Mouse (Mus musculus) G1E-ER4 (cell line): ENCODE results near the gene Rassf4. TPM values are rescaled to one million over a fixed set of nuclear protein-coding genes. Genes with fewer than 3 reads are reported as not detected.

Source experiments
- GATA1 ChIP-seq: IDR thresholded peaks from one replicate; pipeline ENCODE4 v1.8.0; 2012; ENCODE audit warnings: low read length, inconsistent platforms
- polyA plus RNA-seq: library from polyadenylated mRNA; stranded (reverse); fragments of >175 nt; gene quantifications from 2 replicates; pipeline ENCODE4 v1.2.3, GENCODE M21; 2012

Gene Rassf4
- polyA plus RNA-seq, 1 experiment, result not detected

GRCm38 (mm10) chr6:116679563-116680288, 6.0 kb upstream of the Rassf4 start:
- no peak for TF ChIP-seq GATA1

DNA sequence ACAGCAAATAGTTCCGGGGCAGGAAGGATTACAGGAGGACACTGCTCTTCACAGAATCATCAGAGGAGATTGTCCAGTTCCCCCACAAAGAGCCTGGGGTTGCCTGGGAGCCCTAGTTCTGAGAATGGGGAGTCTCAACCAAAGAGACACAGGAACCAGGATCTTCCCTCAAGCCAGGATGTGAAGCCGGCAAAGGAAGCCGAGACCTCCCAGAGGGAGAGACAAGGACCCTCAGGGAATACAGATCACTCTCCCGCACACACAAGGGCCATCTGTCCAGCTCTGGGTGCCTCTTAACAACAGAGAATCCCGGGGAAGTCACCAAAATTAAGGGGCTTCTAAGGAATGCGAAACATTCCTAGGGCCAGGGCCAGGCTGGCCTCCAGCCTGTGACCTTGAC, 3.6 kb upstream of the Rassf4 start:
- TF ChIP-seq GATA1, result no peak

GRCm38 (mm10) chr6:116676355-116676913, 2.7 kb upstream of the Rassf4 start:
- TF ChIP-seq GATA1, result no peak

GRCm38 (mm10) chr6:116674283-116674886, 633 bp upstream of the Rassf4 start:
- TF ChIP-seq GATA1, result no peak

DNA sequence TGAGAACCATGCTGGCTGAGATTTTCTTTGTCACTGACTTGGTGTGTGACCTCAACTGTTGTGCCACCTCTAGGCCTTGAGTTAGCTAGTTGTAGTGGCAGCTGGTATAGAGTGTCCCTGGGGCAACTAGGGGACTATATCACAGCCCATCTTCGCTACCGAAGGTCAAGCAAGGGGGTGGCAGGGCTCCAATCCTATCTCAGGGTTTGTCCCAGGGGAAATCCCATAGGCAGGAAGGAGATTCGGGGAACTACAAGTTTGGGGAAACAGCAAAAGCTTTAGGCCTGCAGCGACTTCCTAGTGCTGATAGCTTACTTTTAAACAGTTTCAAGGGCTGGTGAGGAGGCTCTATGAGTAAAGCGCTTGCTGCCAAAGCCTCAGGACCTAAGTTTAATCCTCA, 1.4 kb downstream of the Rassf4 start:
- no peak for TF ChIP-seq GATA1

DNA sequence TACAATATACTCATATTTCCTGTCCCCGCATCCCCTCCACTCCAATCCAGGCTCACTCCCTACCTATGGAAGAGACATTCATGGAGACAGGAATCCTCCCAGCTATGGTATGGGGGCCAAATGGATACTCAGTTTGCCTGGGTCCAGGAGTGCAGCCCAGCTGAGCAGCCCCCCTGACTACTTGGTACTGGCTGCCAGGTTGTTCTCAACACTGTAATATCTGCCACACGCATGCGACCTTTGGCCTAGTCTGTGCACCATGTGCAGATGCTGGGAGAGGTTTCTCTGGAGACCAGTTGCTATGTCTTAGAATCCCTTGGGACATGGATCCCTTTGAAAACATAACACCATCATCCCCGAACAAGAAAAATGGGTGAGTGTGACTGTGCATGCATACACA, 2.0 kb downstream of the Rassf4 start:
- TF ChIP-seq GATA1, result no peak

DNA sequence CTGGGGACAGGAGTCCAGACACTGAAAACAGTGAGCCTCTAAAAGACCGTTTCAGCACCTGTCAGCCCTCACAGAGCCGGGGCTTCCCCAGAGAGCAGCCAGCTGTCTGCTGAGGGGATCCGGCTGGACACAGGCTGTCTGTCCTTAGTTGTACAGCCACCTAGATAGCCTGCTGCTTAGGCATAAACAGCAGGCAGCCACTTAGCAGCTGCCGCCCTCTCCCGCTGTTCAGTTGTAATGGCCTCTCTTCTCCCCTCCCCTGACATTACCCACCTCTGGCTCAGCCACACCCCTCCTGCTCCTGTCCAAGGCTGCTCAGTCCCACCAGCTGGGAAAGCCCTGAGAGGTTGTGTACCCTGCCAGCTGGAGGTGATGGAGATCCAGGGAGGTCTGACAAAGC, 2.7 kb downstream of the Rassf4 start:
- TF ChIP-seq GATA1, result no peak

DNA sequence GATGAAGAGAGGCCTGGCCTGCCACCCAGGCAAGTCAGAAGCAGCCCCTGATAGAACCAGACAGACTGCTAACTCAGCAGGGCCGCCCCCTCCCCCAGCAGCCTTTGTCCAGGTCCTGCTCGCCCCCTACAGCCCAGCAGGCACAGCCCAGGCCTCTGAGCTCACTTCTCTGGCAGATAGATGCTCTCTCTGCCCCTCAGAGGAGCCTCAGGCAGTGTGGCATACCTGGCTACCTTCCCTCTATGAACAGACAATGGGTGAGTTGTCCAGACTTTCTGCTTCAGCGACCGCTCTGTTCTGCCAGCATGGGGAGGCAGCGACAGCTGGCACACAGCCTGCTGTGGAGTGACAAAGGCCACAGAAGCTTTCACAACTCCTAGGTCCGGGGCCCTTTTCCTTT, 3.6 kb downstream of the Rassf4 start:
- no peak for TF ChIP-seq GATA1

DNA sequence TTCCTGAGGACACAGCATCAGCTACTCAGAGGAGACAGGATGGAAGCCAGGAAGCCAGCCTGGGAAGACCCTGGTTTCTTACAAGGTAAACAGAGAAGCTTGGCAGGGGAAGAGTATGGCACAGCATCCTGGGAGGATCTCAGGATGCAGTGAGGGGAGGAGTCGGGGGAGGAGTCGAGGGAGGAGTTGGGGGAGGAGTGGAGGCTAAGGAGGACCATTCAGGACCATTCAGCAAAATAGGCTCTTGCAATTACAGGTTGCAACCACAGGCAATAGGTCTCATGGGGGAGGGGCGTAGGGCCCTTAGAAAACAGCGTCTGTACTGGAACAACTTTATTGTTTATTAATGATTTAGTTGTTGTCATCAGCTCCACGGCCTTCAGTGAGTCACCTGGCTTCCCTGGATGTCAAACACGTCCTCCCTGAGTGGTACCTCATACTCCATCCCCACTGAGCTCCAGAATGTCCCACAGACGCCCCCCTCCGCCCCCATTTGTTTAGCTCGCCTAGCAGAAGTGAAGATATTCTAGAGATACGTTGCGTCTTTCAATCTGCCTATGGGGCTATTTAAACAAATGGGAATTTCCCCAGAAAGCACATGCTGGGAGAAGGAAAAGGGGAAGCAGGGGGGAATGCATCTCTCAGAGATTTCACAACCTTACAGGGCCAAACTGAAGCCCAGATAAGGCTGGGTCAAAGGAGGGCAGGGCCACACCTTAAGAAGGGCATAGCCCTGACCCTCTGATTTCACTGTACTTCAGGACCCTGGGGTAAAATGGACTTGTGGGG, 4.9 kb downstream of the Rassf4 start:
- TF ChIP-seq GATA1, result no peak

DNA sequence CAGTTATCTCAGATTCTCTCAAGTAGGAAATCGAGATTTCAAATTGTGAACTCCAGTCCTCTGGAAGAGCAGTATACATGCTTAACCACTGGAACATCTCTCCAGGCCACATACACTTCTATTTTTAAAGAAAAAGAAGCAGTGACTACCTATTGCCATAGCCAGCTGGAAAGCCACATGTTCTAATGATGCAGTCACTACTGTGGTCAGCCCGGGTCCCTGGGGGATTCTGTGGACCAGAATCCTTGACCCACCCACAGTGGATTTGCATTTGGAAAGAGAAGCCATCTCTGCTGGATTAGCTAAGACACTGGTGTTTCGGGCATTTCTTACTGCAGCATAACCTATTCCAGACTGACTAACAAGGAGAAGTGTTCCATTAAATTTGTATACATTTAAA, 6.4 kb downstream of the Rassf4 start:
- no peak for TF ChIP-seq GATA1

- TF ChIP-seq GATA1, result no peak
These were observed 6.9 kb downstream of the Rassf4 start for GRCm38 (mm10) chr6:116666892-116667291.

DNA sequence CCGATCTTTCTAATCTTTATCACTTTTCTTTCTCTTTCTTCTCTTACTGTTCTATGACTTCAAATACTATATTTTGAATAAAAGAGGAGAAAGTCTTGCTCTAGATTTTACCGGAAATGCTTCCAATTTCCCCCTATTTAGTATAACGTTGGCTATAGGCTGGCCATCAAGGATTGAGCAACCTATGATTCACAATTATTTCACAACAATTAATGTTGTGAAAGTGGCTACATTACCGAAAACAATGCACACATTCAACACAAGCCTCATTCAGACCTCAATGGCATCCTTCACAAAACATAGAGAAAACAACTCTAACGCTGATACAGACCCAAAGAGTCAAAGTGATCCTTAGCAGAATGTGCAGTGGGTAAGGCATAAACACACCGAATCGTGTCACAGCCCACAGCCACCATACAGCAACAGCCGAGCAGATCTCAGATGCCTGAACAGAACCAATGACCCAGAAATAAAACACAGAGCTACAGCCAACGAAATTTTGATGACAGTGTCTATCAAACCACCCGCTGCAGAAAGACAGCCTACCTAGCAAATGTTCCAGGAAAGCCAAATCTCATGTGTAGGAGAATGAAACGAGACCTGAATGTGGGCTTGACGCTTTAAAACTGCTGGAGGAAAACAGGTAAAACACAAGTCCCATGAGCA, 7.5 kb downstream of the Rassf4 start:
- TF ChIP-seq GATA1, result no peak

DNA sequence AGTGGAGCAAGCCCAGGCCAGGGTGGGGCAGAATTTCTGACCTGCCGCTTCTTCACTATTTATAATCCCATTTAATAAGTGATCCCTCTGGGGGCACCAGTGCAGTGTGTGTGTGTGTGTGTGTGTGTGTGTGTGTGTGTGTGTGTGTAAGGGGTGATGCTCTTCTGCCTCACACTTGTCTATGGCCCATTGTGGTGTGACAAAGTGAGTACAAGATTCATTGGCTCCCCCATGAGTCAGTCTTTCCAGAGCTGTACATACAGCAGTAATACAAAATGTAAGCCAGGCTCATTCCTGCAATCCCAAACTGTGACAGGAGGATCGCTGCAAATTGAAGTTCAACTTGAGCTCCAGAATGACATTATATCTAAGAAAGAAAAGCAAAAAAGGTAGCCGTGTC, 8.9 kb downstream of the Rassf4 start:
- TF ChIP-seq GATA1, result no peak

GRCm38 (mm10) chr6:116664031-116664430, 9.7 kb downstream of the Rassf4 start:
- TF ChIP-seq GATA1, result no peak

DNA sequence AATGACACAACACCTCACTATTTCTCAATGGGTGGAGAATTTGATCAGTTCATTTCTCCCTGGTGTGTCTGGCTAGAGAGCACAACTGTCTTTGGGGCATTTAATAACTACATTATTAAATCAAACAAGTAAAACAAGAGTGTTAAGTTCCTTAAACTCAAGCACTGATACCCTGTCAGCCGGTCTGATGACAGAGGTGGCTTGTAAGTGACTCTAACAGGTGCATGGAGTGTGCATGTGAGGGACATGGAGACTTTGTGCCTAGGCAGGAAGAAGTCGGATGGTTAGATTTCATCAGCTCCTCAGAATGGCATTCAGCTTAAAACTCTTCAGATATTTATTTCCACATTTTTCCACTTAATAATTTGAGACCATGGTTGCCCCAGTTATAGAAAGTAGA, 10.4 kb downstream of the Rassf4 start:
- no peak for TF ChIP-seq GATA1
